Mouse (Mus musculus) splenic B cell, adult 2 months (primary cell): ENCODE measurements at regions not wholly inside any gene's neighbourhood (a gene's known extent, or its start where the extent isn't known, plus 50 kb on each side); places are given as distances from the start of the nearest gene placed in this dataset.
A peak's percentile ranks its signal among the peaks of the same experiment; 100 is the strongest.

Experiments
- DNase-seq: peaks from one replicate; pipeline ENCODE4 v3.0.0-alpha.2; 2011; ENCODE audit warnings: low read depth, low spot score
- H3K27me3 ChIP-seq: 2 replicates; pipeline ENCODE4 v1.6.1; 2012; ENCODE audit warnings: mild to moderate bottlenecking, low read length, moderate library complexity, mixed read lengths; ENCODE audit not compliant: control insufficient read depth, poor library complexity, insufficient read depth, severe bottlenecking
- H3K36me3 ChIP-seq: 2 replicates; pipeline ENCODE4 v1.6.1; 2012; ENCODE audit warnings: mild to moderate bottlenecking, low read length, moderate library complexity, mixed read lengths; ENCODE audit not compliant: control insufficient read depth, poor library complexity, insufficient read depth, severe bottlenecking

DNA sequence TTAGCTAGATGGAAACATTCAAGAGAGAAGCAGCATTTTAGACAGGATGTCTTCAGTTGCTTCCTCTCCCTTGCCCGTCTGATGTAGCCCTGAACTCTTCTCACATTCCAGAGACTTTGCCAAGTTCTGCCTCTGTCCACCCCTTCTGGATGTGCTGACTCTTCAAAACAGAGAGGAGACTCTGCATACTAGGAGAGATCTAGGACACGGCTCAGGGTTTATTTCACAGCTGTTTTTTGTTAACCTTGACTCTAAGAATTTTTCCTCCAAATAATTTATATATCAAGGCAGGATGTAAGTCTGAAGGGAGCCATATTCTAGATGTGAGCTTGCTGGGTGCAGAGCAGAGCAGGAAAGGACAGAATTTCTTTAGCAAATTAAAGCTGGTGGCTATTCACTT is 111.4 kb upstream of the Marcks start:
- H3K27me3 ChIP-seq = no peaks in the 10 kb centered on the region
- no peaks in the 10 kb centered on the region for H3K36me3 ChIP-seq
- DNase-seq = peak; percentile 25

- H3K27me3 ChIP-seq = no peaks in the 10 kb centered on the region
- H3K36me3 ChIP-seq = no peaks in the 10 kb centered on the region
- peak; percentile 69 for DNase-seq
Observed at GRCm38 (mm10) chr10:37249511-37249910, 110.8 kb upstream of the Marcks start.

GRCm38 (mm10) chr10:37247121-37247520 is 108.4 kb upstream of the Marcks start:
- Histone ChIP-seq H3K36me3 (no peaks in the 10 kb centered on the region), H3K27me3 (no peaks in the 10 kb centered on the region)
- DNase-seq = no peak

DNA sequence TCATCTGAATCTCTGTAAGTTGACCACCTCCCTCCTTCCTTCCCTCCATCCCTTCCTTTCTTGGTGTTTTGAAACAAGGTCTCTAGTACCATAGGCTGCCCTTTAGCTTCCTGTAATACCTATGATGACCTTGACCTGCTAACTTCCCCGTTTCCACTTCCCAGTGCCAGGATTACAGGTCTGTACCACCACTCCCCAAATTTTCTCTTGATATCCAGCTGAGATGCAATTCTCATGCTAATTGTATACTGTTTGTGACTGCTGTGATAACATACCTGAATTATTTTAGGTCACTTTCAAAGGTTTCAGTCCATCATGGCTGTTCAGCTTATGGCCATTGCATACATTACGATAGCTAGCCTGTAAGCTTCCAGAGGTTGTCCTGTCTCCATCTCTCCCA is 104.4 kb upstream of the Marcks start:
- DNase-seq = no peak
- Histone ChIP-seq H3K27me3 (no peaks in the 10 kb centered on the region), H3K36me3 (no peaks in the 10 kb centered on the region)

GRCm38 (mm10) chr10:37241821-37242263 is 103.1 kb upstream of the Marcks start:
- DNase-seq = no peak
- H3K36me3 ChIP-seq = no peaks in the 10 kb centered on the region
- no peaks in the 10 kb centered on the region for H3K27me3 ChIP-seq

DNA sequence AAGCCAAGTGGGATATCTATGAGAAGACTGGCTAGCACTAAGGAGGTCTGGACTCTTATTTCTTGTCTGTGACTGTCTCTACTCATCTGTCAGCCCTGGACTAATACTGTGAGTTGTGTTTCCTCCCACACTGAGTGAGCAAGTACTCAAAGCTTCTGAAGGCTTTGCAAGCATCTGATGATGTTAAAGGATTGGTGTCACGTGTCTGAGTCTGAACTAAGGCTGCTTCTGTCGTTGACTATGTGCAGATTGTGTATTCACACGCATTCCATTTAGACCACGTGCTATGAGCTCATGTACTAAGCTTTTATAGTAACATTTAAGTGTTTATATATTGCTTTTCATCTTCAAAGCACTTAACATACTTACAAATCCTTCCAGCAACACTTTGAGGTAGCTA is 101.9 kb upstream of the Marcks start:
- Histone ChIP-seq H3K27me3 (no peaks in the 10 kb centered on the region), H3K36me3 (no peaks in the 10 kb centered on the region)
- no peak for DNase-seq

DNA sequence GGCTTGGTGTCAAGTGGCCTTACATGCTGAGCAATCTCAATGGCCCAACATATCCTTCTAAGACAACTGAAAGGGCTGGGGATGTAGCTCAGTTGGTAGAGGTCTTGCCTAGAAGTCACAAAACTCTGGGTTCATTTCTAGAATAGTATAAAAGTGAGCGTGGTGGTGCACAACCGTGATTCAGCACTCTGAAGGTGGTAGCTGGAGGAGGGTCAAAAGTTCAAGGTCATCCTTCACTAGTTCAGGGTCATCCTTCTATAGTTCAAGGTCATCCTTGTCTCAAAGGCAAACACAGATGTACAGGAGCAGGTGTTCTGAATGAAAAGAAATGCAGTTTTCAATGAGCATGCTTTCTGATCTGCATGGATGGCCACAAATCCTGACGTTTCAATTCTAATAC is 101.5 kb upstream of the Marcks start:
- Histone ChIP-seq H3K27me3 (no peaks in the 10 kb centered on the region), H3K36me3 (no peaks in the 10 kb centered on the region)

GRCm38 (mm10) chr10:37236001-37236822 is 97.5 kb upstream of the Marcks start:
- H3K36me3 ChIP-seq = no peaks in the 10 kb centered on the region
- no peaks in the 10 kb centered on the region for H3K27me3 ChIP-seq
- DNase-seq = peak; percentile 61

More for the DNA sequence above, 101.5 kb upstream of the Marcks start:
- DNase-seq = no peak

- H3K36me3 ChIP-seq = no peaks in the 10 kb centered on the region
- peak; percentile 87 for DNase-seq
- no peaks in the 10 kb centered on the region for H3K27me3 ChIP-seq
Observed at GRCm38 (mm10) chr10:37231936-37232556, 93.3 kb upstream of the Marcks start.

- Histone ChIP-seq H3K36me3 (no peaks in the 10 kb centered on the region), H3K27me3 (no peaks in the 10 kb centered on the region)
- DNase-seq = no peak
Observed at GRCm38 (mm10) chr10:37231159-37231558, 92.4 kb upstream of the Marcks start.

GRCm38 (mm10) chr10:37227889-37228288 is 89.2 kb upstream of the Marcks start:
- H3K27me3 ChIP-seq = no peaks in the 10 kb centered on the region

DNA sequence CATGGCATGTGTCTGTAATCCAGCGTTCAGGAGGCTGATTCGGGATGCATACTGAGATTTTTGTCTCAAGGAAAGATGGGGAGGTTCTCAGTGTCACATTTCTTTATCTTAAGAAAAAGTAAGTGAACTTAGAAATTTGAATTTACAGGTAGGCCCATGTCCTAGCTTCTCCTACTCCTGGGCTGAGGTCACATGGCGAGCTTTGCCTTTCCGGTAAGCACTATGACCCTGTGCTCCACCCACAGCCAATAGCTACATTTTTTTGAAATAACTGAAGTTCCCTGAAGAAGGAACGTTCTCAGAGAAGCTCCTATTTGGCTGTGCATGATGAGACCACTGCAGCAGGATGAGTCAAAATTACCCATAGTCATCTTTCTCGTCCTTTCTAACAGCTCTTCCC is 83.0 kb upstream of the Marcks start:
- H3K27me3 ChIP-seq = no peaks in the 10 kb centered on the region
- no peaks in the 10 kb centered on the region for H3K36me3 ChIP-seq
- DNase-seq = no peak

More at GRCm38 (mm10) chr10:37227889-37228288, 89.2 kb upstream of the Marcks start:
- DNase-seq = no peak
- H3K36me3 ChIP-seq = no peaks in the 10 kb centered on the region

DNA sequence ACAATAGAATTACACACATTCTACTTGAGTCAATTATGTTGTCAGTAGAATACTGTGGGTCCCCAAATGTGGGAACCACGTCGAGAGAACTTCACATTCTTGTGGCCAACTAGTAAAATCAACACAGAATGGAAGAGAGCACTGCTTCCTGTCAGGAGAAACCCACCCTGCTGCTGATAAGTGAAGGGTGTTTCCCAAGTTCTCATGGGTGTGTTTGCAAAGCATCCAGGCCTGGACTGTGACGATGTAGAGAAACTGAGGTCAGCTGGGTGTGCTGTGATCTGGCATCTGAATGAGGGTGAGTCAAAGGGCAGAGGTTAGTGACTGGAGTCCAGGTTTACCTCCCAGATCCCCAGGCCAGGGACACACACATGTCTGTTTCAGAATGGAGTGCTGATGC is 81.7 kb upstream of the Marcks start:
- H3K27me3 ChIP-seq = no peaks in the 10 kb centered on the region
- no peak for DNase-seq
- H3K36me3 ChIP-seq = no peaks in the 10 kb centered on the region

DNA sequence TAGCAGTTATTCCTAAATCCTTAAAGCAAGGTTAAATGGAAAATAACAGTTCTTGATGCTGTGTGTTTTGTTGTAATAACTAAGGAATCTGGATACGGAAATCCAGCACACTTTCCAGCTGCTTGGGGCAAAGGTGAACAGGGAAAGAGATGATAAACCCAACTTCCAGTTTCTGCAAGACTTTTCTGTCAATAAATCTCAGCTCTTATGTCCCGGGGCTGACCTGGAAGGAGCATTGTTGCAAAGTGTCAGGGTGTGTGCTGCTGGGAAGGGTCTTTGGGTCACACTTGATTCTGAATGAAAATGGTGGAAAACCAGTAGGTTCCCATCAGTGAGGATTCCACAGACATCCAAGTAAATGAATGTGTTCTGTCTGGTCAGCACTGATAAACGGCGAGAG is 81.2 kb upstream of the Marcks start:
- H3K36me3 ChIP-seq = no peaks in the 10 kb centered on the region
- DNase-seq = no peak
- H3K27me3 ChIP-seq = no peaks in the 10 kb centered on the region

DNA sequence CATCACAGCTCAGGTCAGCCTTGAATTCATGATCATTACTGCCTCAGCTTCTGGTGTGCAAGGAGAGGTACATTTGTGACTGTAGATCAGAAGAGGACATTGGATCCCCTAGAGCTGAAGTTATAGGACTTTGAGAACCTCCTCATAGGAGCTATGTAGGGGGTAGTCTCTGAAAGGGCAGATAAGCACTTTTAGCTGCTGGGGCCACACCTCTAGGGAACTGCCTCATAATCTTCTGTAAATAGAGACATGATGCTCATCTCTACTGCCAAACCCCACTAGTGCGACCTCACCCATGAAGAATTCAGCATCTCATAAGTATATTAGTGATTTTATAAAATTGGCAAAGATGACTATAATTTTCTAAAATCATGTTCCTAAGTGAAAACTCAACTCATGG is 80.7 kb upstream of the Marcks start:
- no peak for DNase-seq
- no peaks in the 10 kb centered on the region for H3K36me3 ChIP-seq
- no peaks in the 10 kb centered on the region for H3K27me3 ChIP-seq
